ENCODE assay signal across 26 mouse cellular contexts in genomic region chr4:148751591-148751990, GRCm38 (mm10). TPM values are rescaled to one million over a fixed set of nuclear protein-coding genes. Genes with fewer than 3 reads are reported as not detected.
DNase-seq lines count a peak whose midpoint lies in the region; ATAC-seq and TF ChIP-seq lines count a peak whose summit lies in the region.
"Had no signal": no experiment of that assay in that cellular context is flagged by ENCODE, and none has a peak within 500 bp of the region (broad histone marks: within the 10 kb centered on the region; RNA-seq: fewer than 3 reads in every experiment).

No protein-coding gene starts in this region.

- H3K9me3 ChIP-seq in heart, embryonic 14.5 days (ENCODE audit: control insufficient read depth, low read length) = no peaks in the 10 kb centered on the region
- H3K9me3 ChIP-seq in E14TG2a.4 (ENCODE audit: low read length) = no peaks in the 10 kb centered on the region
- no peaks in the 10 kb centered on the region for H3K9me3 ChIP-seq in hindbrain, postnatal 0 days (ENCODE audit: low read length)
- H3K9me3 ChIP-seq: embryonic facial prominence, embryonic 13.5 days; hindbrain, embryonic 10.5 days; kidney, embryonic 15.5 days; limb, embryonic 13.5 days; liver, embryonic 12.5 days had no signal

- H3K4me1 ChIP-seq in heart, embryonic 14.5 days (ENCODE audit: control insufficient read depth in 2 of 2, insufficient read depth in 2 of 2, low read length in 2 of 2) = peaks cover 21 to 47% of the 10 kb centered on the region in 2 experiments
- H3K4me1 ChIP-seq in E14TG2a.4 (replicated peaks; ENCODE audit: low read depth, low read length) = peaks cover 57% of the 10 kb centered on the region
- H3K4me1 ChIP-seq in hindbrain, postnatal 0 days (ENCODE audit: insufficient read depth, low read length) = no peaks in the 10 kb centered on the region
- H3K4me1 ChIP-seq: liver, embryonic 12.5 days had no signal

- peak overlapping the region; percentile 92 for H3K27ac ChIP-seq in gastrocnemius, adult 2 months
- H3K27ac ChIP-seq in heart, embryonic 14.5 days (replicated peaks in 1 of 2; ENCODE audit: control insufficient read depth in 1 of 2, insufficient read depth in 1 of 2, low read depth in 2 of 2, low read length in 2 of 2) = peak overlapping the region; percentile 29 to 51; a peak in 3 of 4 replicates
- no peak overlapping the region for H3K27ac ChIP-seq in hindbrain, postnatal 0 days
- H3K27ac ChIP-seq: embryonic facial prominence, embryonic 13.5 days; hindbrain, embryonic 10.5 days; kidney, embryonic 15.5 days; limb, embryonic 13.5 days; liver, embryonic 12.5 days had no signal

- no peaks in the 10 kb centered on the region for H3K27me3 ChIP-seq in heart, embryonic 14.5 days (ENCODE audit: control insufficient read depth, insufficient read depth, low read length)
- H3K27me3 ChIP-seq in E14TG2a.4 (ENCODE audit: insufficient read depth, low read length) = peaks cover 5% of the 10 kb centered on the region; the same call in 1 of the 2 replicates
- H3K27me3 ChIP-seq in hindbrain, postnatal 0 days (ENCODE audit: insufficient read depth, low read length) = no peaks in the 10 kb centered on the region; the same call in 1 of the 2 replicates

- H3K36me3 ChIP-seq in heart, embryonic 14.5 days (ENCODE audit: control insufficient read depth, insufficient read depth, low read length) = no peaks in the 10 kb centered on the region
- no peaks in the 10 kb centered on the region for H3K36me3 ChIP-seq in E14TG2a.4 (ENCODE audit: insufficient read depth, low read length)
- no peaks in the 10 kb centered on the region for H3K36me3 ChIP-seq in hindbrain, postnatal 0 days (ENCODE audit: insufficient read depth, low read length)
- H3K36me3 ChIP-seq: embryonic facial prominence, embryonic 13.5 days; hindbrain, embryonic 10.5 days; kidney, embryonic 15.5 days; limb, embryonic 13.5 days; liver, embryonic 12.5 days had no signal

- H3K4me2 ChIP-seq in heart, embryonic 14.5 days (ENCODE audit: low read length) = no peak overlapping the region
- H3K4me2 ChIP-seq in hindbrain, postnatal 0 days (ENCODE audit: low read depth, low read length) = no peak overlapping the region
- H3K4me2 ChIP-seq: embryonic facial prominence, embryonic 13.5 days; kidney, embryonic 15.5 days; limb, embryonic 13.5 days; liver, embryonic 12.5 days; midbrain, embryonic 11.5 days had no signal

- intact Hi-C loops in gastrocnemius, adult 2 months (cut with DNase I) = no loop called here
- intact Hi-C loops in gastrocnemius, postnatal 36 days (cut with DNase I) = no loop called here
- intact Hi-C loops in heart, postnatal 14 days (cut with DNase I) = no loop called here

- DNase-seq in gastrocnemius, adult 2 months = peak; percentile 70
- no peak for DNase-seq in gastrocnemius, postnatal 36 days
- DNase-seq in heart, postnatal 14 days = no peak
- peak; percentile 3 for DNase-seq in induced T-regulatory cell, adult 2 months (ENCODE audit: low read depth)
- DNase-seq in hindbrain, postnatal 0 days (ENCODE audit: low spot score) = no peak
- DNase-seq: adrenal gland, postnatal 14 days; cerebellum, adult 8-10 months; cerebellum, postnatal 36 days; embryo, embryonic 11 days; gastrocnemius, postnatal 10 days; kidney, adult 11 months; kidney, postnatal 36 days; lung, adult 18-20 months; lung, postnatal 14 days had no signal

- H3K4me3 ChIP-seq in gastrocnemius, adult 2 months = peak overlapping the region; percentile 24; the same call in 1 of the 2 replicates
- H3K4me3 ChIP-seq in heart, embryonic 14.5 days (ENCODE audit: control insufficient read depth in 1 of 2, insufficient read depth in 1 of 2, low read depth in 1 of 2, low read length in 2 of 2) = no peak overlapping the region
- peak overlapping the region; percentile 61 for H3K4me3 ChIP-seq in E14TG2a.4 (replicated peaks; ENCODE audit: low read length)
- no peak overlapping the region for H3K4me3 ChIP-seq in hindbrain, postnatal 0 days (ENCODE audit: low read length)
- H3K4me3 ChIP-seq: embryonic facial prominence, embryonic 13.5 days; hindbrain, embryonic 10.5 days; kidney, embryonic 15.5 days; limb, embryonic 13.5 days; liver, embryonic 12.5 days had no signal

- H3K9ac ChIP-seq in heart, embryonic 14.5 days (ENCODE audit: low read length) = peak overlapping the region; percentile 10; the same call in 1 of the 2 replicates
- no peak overlapping the region for H3K9ac ChIP-seq in hindbrain, postnatal 0 days (replicated peaks; ENCODE audit: low read length)
- H3K9ac ChIP-seq: embryonic facial prominence, embryonic 13.5 days; kidney, embryonic 15.5 days; limb, embryonic 13.5 days; liver, embryonic 12.5 days had no signal

- WGBS in heart, embryonic 14.5 days = 37% methylated on average over 7 of the region's 7 CpGs
- WGBS in hindbrain, postnatal 0 days = 70% methylated on average over 7 of the region's 7 CpGs

- no peak; the same call in 1 of the 2 replicates for TF ChIP-seq CTCF in gastrocnemius, adult 2 months (IDR thresholded peaks at IDR 0.05)
- no peak for TF ChIP-seq CTCF in E14TG2a.4 (conservative IDR thresholded peaks at IDR 0.05; ENCODE audit: low read length)
- no peak for TF ChIP-seq CTCF in hindbrain, postnatal 0 days (IDR thresholded peaks at IDR 0.05; ENCODE audit: low read depth)

- ATAC-seq in heart, embryonic 14.5 days (ENCODE audit: insufficient number of reproducible peaks, insufficient read depth, low FRiP score, low read depth) = no peak
- no peak for ATAC-seq in hindbrain, postnatal 0 days
- no peak for ATAC-seq in inflammation-experienced regulatory T-cells, adult 6 months
- ATAC-seq: CD4-positive, CD25-positive, alpha-beta regulatory T cell, adult 4 months; forebrain, embryonic 14.5 days; hindbrain, embryonic 16.5 days; liver, embryonic 12.5 days had no signal

RNA-seq across cellular contexts. Expression of gene Casz1, which starts 52.6 kb away (rescaled TPM):
- total RNA-seq in gastrocnemius, adult 2 months (2021) = 10 to 100 TPM; 31.2 to 41.3 TPM
- total RNA-seq in gastrocnemius, postnatal 36 days (2021) = 10 to 100 TPM; 24.8 to 45.6 TPM
- 24.6 and 26.6 TPM in 2 replicates for polyA plus RNA-seq in heart, embryonic 14.5 days (2014; fragmentation: Nextera tagmentation; extraction: Ambion mirVana)
- total RNA-seq in heart, postnatal 14 days (2021) = 10 to 100 TPM; 48.1 to 53.1 TPM
- 6.3 and 7.2 TPM in 2 replicates for total RNA-seq in hindbrain, postnatal 0 days (2014; rRNA removed)
- polyA plus RNA-seq in hindbrain, postnatal 0 days (2015; fragmentation: Nextera tagmentation; extraction: Ambion mirVana) = 2.3 and 3.2 TPM in 2 replicates
- 1 to 10 TPM in 1 of 3 experiments, under 1 TPM in 2; 0.58 to 1.8 (median 0.80) TPM for polyA plus RNA-seq in inflammation-experienced regulatory T-cells, adult 6 months (2017; shearing (Covaris generic))

Comparison
In these comparisons a context has a peak if more than half of its experiments do, and no peak if none do; other contexts are left out.
1. DNase-seq: peak in gastrocnemius, adult 2 months (single experiment) and induced T-regulatory cell, adult 2 months (single experiment); none in gastrocnemius, postnatal 36 days (0 of 2), heart, postnatal 14 days (0 of 2) and hindbrain, postnatal 0 days (single experiment).
2. H3K4me3 ChIP-seq: peak in gastrocnemius, adult 2 months (single experiment) and E14TG2a.4 (single experiment); none in heart, embryonic 14.5 days (0 of 2) and hindbrain, postnatal 0 days (single experiment).